Mouse (Mus musculus) kidney, adult 2 months (tissue): ENCODE measurements at regions not wholly inside any gene's neighbourhood (a gene's known extent, or its start where the extent isn't known, plus 50 kb on each side); places are given as distances from the start of the nearest gene placed in this dataset.

Experiments used
- DNase-seq: peaks from one replicate; pipeline ENCODE4 v3.0.0; 2021
- H3K27ac ChIP-seq: fragments of 200-500 bp; 2 replicates; pipeline ENCODE4 v1.5.1; 2012; ENCODE audit warnings: low read depth, low read length, control low read depth, inconsistent platforms; ENCODE audit not compliant: insufficient read depth
- H3K27me3 ChIP-seq: fragments of 200-500 bp; replicated peaks from 2 replicates; pipeline ENCODE4 v1.6.1; 2012; ENCODE audit warnings: mild to moderate bottlenecking, moderate library complexity, low read length, inconsistent platforms; ENCODE audit not compliant: control insufficient read depth, insufficient read depth
- H3K36me3 ChIP-seq: fragments of 200-500 bp; 2 replicates; pipeline ENCODE4 v1.6.1; 2012; ENCODE audit warnings: mild to moderate bottlenecking, moderate library complexity, low read length, inconsistent platforms; ENCODE audit not compliant: control insufficient read depth, insufficient read depth
- H3K4me1 ChIP-seq: fragments of 200-500 bp; 2 replicates; pipeline ENCODE4 v1.6.1; 2011; ENCODE audit warnings: low read length; ENCODE audit not compliant: control insufficient read depth, insufficient read depth
- H3K4me3 ChIP-seq: fragments of 200-500 bp; 2 replicates; pipeline ENCODE4 v1.5.1; 2011; ENCODE audit warnings: mild to moderate bottlenecking, low read depth, low read length, control low read depth; ENCODE audit not compliant: insufficient read depth
- CTCF ChIP-seq: fragments of 200-500 bp; conservative IDR thresholded peaks from 2 replicates; pipeline ENCODE4 v1.5.1; 2011; ENCODE audit warnings: low read depth, mild to moderate bottlenecking, control low read depth, low read length, moderate library complexity, mixed read lengths; ENCODE audit not compliant: insufficient read depth, insufficient read length
- POLR2A ChIP-seq: fragments of 200-500 bp; IDR thresholded peaks from one replicate; pipeline ENCODE4 v1.6.1; 2011; ENCODE audit warnings: low read depth, low read length, control low read depth
- WGBS: fragments of 180-500 bp; shearing (Covaris S2); methylation state at CpG from one replicate; pipeline ENCODE4 v1.1.7; 2018; 5-methylcytosine and 5-hydroxymethylcytosine counted together

DNA sequence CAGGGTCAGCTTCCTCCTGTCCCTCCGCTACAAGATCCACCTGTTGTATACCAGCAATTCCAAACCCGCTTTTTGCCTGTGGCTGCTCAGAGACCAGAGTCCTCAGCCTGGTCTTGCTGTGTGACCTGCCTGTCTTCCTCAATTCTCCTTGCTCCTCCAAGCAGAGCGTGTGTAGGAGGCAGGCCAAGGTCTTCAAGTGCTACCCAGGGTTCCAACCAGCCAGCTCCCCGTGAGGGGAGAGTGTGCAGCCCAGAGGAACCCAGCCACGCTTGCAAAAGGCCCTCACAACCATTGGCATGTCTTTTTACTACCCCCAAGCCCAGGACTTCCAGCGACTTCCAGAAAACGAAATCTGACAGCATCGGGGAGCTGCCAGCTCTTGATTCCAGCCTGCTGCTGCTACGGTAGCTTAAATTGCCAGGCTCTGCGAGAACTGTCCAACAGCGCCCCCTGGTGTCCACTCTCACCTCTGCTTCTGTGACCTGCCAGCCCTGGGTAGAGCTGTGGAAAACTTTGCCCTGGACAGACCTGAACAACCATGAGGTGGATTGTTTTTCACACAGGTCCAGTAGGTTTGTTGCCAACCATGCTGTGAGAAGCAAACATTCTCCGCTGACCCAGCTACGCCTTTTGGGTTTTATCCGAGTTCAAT lies 352.0 kb upstream of the Zdhhc25 start:
- Histone ChIP-seq H3K4me3 (no peak overlapping the region), H3K27ac (no peak overlapping the region), H3K27me3 (no peaks in the 10 kb centered on the region), H3K36me3 (no peaks in the 10 kb centered on the region), H3K4me1 (no peaks in the 10 kb centered on the region)
- peak; percentile 85 for DNase-seq
- TF ChIP-seq POLR2A (no peak), CTCF (peak; percentile 89)
- 19% methylated on average over 14 of the region's 14 CpGs for whole genome bisulfite sequencing

DNA sequence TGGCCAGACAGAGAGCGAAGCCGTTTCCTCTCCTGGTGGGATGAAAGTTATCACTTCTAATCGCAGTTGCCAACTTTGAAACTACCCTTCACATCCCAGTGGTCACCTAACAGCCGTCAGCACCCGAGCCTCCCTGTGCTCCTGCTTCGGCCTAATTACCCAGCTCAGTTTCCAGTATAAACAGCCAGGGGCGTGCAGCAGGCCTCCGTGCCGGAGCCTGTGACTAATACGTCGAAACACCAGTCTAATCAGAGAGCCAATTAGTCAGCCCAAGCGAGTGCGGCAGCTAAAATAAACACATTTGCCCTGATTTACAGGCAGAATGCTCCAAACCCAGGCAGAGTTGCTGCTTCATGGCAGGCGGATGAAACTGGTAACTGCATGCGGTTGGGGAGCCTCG lies 312.1 kb upstream of the Zdhhc25 start:
- DNase-seq, result no peak
- WGBS, result 7% methylated on average over 16 of the region's 16 CpGs
- H3K27me3 ChIP-seq, result no peaks in the 10 kb centered on the region
- no peak overlapping the region for H3K27ac ChIP-seq
- H3K4me1 ChIP-seq, result no peaks in the 10 kb centered on the region
- H3K4me3 ChIP-seq, result no peak overlapping the region
- no peaks in the 10 kb centered on the region for H3K36me3 ChIP-seq
- TF ChIP-seq POLR2A (no peak), CTCF (no peak)

GRCm38 (mm10) chr15:88288696-88289095 lies 311.4 kb upstream of the Zdhhc25 start:
- no peaks in the 10 kb centered on the region for H3K36me3 ChIP-seq
- no peak overlapping the region for H3K4me3 ChIP-seq
- DNase-seq, result no peak
- H3K27me3 ChIP-seq, result no peaks in the 10 kb centered on the region
- H3K4me1 ChIP-seq, result no peaks in the 10 kb centered on the region
- 50% methylated on average over 3 of the region's 3 CpGs for WGBS
- TF ChIP-seq POLR2A (no peak), CTCF (no peak)
- no peak overlapping the region for H3K27ac ChIP-seq

DNA sequence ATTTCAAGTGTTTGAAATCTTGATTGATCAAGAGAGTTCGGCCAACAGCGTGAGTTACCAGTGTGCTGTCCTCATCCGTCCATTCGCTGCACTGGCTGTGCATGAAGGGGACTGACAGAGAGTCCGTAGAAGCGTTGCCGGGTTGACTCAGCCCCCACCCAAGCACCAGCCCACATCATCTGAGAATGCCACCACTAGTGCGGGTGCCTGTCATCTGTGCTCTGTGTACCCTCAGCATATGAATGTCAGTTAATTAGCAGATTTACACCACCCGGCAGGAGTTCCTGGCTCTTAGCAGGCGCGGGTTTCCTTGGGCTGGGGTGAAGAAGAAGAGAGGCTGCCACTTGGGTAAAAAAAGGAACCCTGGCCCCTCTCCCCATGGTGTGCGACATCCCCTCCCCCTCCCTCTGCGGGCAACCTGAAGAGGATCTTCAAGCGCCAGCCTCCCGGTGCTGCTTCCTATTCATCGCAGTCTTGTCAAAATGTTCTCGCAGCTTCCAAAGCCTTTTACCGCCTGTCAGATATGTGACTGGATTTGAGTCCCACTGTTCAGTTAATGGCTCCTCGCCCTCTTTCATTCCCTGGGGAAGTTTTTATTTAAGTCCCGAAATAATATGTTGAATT lies 309.2 kb upstream of the Zdhhc25 start:
- H3K27me3 ChIP-seq, result no peaks in the 10 kb centered on the region
- no peaks in the 10 kb centered on the region for H3K4me1 ChIP-seq
- WGBS, result 29% methylated on average over 20 of the region's 20 CpGs
- H3K27ac ChIP-seq, result no peak overlapping the region
- TF ChIP-seq CTCF, result no peak
- no peak for TF ChIP-seq POLR2A
- no peak for DNase-seq
- no peak overlapping the region for H3K4me3 ChIP-seq
- H3K36me3 ChIP-seq, result no peaks in the 10 kb centered on the region

- H3K36me3 ChIP-seq, result no peaks in the 10 kb centered on the region
- H3K4me3 ChIP-seq, result no peak overlapping the region
- H3K27ac ChIP-seq, result no peak overlapping the region
- no peak for DNase-seq
- H3K27me3 ChIP-seq, result no peaks in the 10 kb centered on the region
- 64% methylated on average over 6 of the region's 6 CpGs for WGBS
- TF ChIP-seq POLR2A, result no peak
- TF ChIP-seq CTCF, result no peak
- H3K4me1 ChIP-seq, result no peaks in the 10 kb centered on the region
These were observed 301.0 kb upstream of the Zdhhc25 start for GRCm38 (mm10) chr15:88299061-88299460.

GRCm38 (mm10) chr15:88311158-88311557 lies 288.9 kb upstream of the Zdhhc25 start:
- no peak for DNase-seq
- H3K36me3 ChIP-seq, result no peaks in the 10 kb centered on the region
- TF ChIP-seq CTCF, result no peak
- no peak for TF ChIP-seq POLR2A
- no peaks in the 10 kb centered on the region for H3K27me3 ChIP-seq
- 68% methylated on average over 8 of the region's 8 CpGs for WGBS
- no peaks in the 10 kb centered on the region for H3K4me1 ChIP-seq
- no peak overlapping the region for H3K4me3 ChIP-seq
- no peak overlapping the region for H3K27ac ChIP-seq

DNA sequence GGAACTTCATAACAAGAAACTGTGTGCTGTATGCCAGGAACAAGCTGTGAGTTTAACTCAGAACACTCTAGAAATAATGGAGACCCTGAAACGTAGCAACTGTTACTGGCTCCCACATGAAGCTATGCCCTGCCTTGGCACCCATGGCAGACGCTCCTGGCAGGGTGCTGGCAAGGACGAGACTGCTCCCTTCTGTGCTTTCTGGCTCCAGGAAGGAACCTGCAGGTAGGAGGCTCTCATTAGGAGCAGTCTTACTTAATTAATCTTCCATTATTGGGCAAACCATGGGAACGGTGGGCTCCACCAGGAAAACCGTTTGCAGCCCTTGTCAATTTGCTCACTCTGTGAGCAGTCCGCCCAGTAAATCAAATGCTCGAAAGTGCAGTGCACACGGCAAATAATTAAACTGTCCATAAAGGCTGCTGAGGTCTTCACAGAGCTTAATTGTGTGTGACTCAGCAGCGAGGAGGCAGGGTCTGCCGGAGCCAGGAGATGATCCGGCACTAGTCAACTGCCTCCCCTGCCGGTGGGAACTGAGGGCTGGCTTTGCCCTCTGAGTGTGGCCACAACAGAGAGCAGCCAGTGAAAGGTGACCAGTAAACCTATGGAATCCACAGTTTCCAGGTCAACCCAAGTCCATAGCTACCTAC lies 285.2 kb upstream of the Zdhhc25 start:
- H3K27me3 ChIP-seq, result no peaks in the 10 kb centered on the region
- TF ChIP-seq CTCF (no peak), POLR2A (no peak)
- DNase-seq, result no peak

More for the DNA sequence above, 285.2 kb upstream of the Zdhhc25 start:
- H3K27ac ChIP-seq, result no peak overlapping the region
- no peak overlapping the region for H3K4me3 ChIP-seq
- H3K4me1 ChIP-seq, result no peaks in the 10 kb centered on the region
- no peaks in the 10 kb centered on the region for H3K36me3 ChIP-seq
- 22% methylated on average over 12 of the region's 12 CpGs for WGBS
